Mouse (Mus musculus): ENCODE results near the gene Slc25a19.
"Not testable (repeated sequence)": the region's sequence is repeated elsewhere in the genome, so short reads cannot be mapped to it uniquely, and the experiment has no call there.

Slc25a19 gene

DNA sequence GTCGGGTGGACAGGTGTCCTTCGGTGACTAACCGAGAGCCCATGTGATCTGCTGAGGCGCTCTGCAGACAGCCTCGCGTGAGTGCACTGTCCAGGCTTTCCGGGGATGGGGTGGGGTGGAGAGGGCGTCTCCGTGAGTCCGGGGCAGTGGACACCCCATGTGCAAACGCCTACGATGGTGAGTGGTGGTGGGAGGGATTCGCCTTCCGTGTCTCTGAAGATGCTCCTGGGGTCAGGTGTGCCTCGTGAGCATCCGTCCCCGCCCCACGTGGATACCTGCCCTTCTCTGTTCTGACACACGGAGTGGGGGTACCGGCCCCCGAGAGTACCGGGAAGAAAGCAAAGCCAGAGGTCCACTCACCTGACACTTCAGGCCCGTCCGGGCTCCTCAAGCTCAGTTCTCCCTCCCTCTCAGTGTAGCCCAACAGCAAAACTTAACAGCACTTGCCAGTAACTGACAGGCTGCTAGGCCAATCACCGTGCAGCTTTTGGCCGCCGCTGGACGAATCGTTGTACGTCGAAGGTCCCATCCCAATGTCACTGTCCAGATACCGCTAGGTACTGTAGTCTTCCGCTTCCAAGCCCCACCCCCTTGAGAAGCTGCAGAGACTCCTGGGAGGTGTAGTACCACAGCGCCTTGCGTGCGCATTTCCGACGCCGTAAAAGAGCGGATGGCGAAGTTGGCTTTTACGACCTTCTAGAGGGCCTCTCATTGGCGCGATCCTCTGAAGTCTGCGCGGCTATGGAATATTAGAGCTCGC is at the start of gene Slc25a19:
Gene Slc25a19 (minus strand): TSS at position 591 of the 760 bp plus-strand sequence.
- peak; percentile 99 for DNase-seq

DNA sequence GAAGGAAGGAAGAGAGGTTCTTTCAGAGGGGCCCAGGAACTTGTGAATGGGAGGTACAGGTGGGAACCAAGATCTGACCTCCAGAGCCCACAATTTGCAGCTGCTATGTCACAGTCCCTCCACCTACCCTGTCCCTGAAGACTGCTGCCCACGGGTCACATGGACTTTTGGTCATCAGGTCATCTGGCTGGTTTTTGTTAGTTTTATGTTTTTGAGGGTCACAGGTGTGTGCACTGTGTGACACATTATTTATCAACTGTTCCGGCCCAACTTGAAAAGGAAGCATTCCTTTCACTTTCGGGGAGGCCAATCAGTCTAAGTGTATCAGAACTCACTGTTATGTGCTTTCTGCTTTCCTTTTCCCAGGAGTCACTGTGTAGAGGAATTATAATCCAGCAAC is 49.4 kb upstream of the Slc25a19 start:
- DNase-seq = no peak

DNA sequence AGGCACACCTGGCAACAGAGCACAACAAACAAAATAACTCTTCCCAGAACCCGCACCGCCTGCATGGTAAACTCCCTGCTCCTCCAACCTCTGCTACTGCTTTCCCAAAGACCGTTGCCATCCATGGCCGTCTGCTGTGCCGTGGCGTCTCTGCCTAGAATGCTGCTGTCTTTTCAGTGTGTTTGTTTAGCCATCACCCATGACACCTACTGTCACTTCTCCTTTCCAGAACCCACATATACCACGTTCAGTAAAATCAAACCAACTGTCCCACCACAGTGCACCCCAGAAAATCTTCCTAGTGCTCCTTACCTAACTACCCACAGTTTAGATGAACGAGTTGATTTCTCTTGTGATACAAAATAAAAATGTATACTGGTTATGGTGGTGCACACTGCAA is 48.6 kb upstream of the Slc25a19 start:
- DNase-seq = no peak

DNA sequence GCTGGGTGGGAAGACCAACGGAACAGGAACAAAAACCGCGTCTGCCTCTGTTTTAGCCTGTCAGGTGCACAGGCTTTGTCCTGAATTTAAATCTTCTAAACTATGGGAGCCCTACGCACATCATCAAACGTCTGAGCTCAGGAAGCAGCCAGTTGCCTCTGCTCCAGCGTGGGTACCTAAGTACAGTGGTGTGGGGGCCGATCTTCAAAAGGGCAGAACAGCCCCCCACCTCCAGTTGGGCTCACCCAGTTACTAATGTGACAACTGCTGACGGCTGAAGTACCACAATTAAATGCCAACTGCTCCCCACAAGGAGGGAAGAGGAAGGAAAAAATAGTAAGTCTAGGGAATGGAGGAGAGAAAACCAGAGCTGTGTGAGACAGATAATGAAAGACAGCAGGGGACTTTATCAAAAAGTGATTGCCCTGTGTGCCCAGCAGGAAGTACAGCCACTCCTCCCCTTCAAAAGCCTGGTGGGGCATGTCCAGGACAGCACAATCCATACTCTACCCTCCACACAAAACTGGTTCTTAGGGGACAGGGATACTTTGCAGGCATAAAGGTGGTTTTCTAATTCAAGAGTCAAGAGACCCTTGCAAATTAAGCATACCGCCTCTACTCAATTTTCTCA is 46.3 kb upstream of the Slc25a19 start:
- peak; percentile 23 for DNase-seq

- peak; percentile 36 for DNase-seq
These were observed 45.6 kb upstream of the Slc25a19 start for GRCm38 (mm10) chr11:115673471-115674234.

- DNase-seq = no peak
These were observed 44.3 kb upstream of the Slc25a19 start for GRCm38 (mm10) chr11:115672226-115672987.

DNA sequence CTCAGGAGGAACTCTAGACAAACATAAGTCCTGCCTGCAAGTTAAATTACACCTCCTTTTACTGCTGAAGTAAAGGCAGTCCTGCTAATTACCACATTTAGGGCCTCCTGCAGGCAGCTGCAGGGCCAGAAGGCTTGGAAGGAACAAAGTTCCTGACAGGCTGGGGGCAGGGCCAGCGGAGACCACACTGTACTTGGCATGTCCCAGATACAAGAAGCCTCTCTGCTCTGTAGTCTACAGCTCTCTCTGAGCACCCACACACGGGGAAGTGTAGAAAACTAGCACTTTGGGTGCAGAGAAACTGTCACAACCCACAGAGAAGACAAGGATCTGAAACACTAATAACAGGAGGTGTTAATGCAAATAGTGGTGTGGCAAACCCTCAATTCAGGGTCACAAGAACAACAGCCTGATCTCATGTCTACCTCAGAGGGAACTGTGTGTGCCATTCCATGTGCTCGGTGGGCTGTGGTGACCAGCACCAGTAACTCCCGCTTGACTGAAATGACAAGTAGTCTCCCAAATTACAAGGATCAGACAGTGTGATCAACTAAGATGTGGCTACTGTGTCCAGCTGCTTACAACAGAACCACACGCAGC is 42.5 kb upstream of the Slc25a19 start:
- DNase-seq = peak; percentile 21

DNA sequence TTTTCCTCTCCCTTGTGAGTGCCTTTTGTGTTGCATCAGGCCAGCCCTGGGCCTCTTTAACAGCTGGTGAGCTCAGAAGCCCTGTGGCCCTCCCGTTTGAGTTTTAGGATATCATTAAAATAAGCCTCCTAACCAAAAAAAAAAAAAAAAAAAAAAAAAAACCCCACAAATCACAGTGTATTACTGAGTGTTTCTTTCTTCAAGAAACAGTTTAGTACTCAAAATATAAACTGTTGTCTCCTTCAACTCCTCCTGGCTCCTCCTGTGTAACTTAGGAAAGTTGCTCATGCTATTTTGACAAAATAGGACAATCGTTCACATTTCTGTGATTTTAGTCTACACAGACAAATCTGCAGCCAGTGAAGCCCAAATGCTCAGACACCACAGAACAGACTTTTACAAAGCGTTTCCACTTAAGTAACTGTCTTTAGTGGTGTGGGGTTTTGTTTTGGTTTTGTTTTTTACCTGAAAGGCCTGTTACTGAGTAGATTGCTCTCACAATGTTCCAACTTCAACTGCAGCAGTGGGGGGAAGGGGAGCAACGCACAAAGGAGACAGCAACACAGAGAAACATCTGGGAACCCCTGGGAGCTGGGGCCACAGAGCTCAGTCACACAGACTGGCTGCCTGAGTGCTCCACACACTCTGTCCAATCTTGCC is 35.7 kb upstream of the Slc25a19 start:
- no peak for DNase-seq

- DNase-seq = no peak
These were observed 32.3 kb upstream of the Slc25a19 start for GRCm38 (mm10) chr11:115660376-115660775.

DNA sequence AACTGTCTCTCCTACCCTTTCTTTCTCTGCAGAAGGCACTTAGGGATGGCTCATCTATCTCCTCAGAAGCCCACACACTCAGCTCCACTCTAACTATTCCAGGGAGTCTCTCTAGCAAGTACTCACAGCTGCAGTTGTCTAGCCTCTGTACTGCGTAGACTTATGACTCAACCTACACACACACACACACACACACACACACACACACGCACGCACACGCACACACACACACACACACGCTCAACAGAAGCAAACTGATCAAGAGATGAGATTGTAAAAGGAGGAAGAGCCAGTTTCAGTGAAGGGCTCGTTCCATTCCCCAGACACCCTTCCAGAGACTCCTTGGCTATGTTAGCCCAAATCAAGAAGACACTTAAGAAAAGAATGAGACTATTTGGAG is 30.4 kb upstream of the Slc25a19 start:
- DNase-seq = no peak

- no peak for DNase-seq
These were observed 26.0 kb upstream of the Slc25a19 start for GRCm38 (mm10) chr11:115654128-115654527.

DNA sequence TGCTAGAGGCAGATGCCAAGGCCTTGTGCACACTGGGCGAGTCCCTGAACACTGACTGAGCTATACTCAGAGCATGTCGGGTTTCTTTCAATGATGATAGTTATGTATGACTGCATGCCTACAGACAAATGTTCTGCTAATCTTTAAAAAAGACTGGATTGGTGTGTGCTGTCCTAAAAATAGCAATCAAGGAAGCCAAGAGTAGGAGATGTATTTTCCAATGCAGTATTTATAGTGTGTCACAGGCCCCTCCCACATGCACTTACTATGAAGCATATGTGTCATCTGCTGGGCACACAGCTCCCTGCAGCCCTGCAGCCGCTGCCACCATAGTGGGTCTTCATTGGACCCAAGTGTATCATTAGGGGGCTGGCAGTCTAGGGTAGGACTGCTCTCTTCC is 25.1 kb upstream of the Slc25a19 start:
- DNase-seq = no peak

GRCm38 (mm10) chr11:115651680-115652079 is 23.6 kb upstream of the Slc25a19 start:
- DNase-seq = no peak

GRCm38 (mm10) chr11:115649706-115650105 is 21.6 kb upstream of the Slc25a19 start:
- DNase-seq = peak; percentile 33

DNA sequence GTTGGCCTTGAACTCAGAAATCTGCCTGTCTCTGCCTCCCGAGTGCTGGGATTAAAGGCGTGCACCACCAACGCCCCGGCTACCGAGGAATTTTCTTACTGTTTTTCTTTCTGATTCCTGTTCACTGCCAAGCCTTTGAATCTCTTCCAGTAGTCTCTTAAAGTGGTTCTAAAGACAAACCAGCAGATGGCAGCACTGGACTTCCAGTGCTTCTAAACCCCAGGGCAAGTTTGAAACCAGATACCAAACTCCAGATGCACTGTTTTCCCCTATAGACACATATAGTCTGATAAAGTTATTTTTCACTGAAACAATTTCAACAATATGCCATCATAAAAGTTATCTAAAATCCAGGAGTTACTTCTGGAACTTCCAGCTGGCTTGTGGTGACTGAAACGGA is 19.4 kb upstream of the Slc25a19 start:
- DNase-seq = peak; percentile 42

- DNase-seq = no peak
These were observed 18.3 kb upstream of the Slc25a19 start for GRCm38 (mm10) chr11:115646439-115646838.

GRCm38 (mm10) chr11:115645498-115645897 is 17.4 kb upstream of the Slc25a19 start:
- not testable (repeated sequence) for DNase-seq

DNA sequence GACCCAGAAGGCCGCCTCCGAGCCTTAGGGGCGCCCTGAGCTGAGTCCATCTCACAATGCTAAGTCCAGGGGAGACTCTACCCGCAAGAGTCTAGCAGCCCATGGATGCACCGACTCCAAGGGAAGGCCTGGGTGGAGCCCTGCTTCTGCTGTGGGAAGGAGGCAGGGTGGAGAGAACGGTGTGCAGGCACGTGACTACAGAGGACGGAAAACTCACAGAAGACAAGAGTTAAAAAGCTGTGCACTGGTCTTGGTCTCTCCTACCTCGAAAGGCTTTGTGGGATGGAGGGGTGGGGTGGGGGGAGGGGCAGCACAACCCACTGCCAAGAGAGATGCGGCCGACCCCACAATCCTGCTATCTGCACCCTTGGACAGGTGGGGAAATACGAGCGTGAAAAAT is 16.2 kb upstream of the Slc25a19 start:
- DNase-seq = no peak

- no peak for DNase-seq
These were observed 15.2 kb upstream of the Slc25a19 start for GRCm38 (mm10) chr11:115643265-115643664.

DNA sequence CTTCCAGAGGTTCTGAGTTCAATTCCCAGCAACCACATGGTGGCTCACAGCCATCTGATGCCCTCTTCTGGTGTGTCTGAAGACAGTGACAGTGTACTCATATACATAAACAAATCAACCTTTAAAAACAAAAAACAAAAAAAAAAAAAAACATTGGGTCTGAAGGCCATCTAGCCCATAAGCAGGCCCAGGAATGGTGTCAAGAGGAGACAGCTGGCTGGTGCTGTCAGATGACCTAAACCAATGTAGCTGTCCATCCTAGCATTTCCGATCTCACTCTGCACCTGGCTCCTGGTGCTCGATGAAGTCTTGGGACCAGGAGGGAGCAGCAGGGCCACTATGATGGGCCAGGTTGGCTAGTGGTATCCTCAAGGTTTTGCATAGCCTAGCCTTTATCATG is 14.6 kb upstream of the Slc25a19 start:
- no peak for DNase-seq

DNA sequence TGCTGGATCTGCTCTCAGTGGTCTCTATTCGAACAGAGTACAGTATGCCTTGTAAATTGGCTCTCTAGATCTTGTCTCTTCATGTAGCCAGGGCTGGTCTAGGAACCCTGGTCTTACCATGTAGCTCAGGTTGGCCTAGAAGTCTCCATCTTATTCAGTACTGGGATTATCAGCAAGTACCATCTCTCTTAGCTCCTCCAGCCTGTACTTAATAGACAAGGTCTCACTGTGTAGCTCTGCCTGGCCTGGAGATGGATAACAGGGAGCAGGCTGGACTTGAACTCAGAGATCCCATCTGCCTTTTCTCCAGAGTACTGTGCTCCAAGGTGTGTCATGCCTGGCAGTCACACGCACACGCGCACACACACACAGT is 13.6 kb upstream of the Slc25a19 start:
- no peak for DNase-seq

Data from right cerebral cortex, postnatal 14 days (tissue).